Mouse (Mus musculus) neural tube, embryonic 12.5 days (tissue): ENCODE results near the gene Cacng4. TPM values are rescaled to one million over a fixed set of nuclear protein-coding genes. Genes with fewer than 3 reads are reported as not detected.

Experiments
- ATAC-seq: fragments of 200-750 bp; cut with Nextera tagmentation; 2 replicates; pipeline ENCODE4 v1.8.0; 2017; ENCODE audit warnings: low read depth, mild to moderate bottlenecking, moderate TSS enrichment, moderate library complexity; ENCODE audit not compliant: low FRiP score
- H3K27ac ChIP-seq: fragments of 300-500 bp; sonication (generic); 2 replicates; pipeline ENCODE4 v1.5.1; 2016
- H3K27me3 ChIP-seq: fragments of 300-500 bp; sonication (generic); replicated peaks from 2 replicates; pipeline ENCODE4 v1.6.1; 2016; ENCODE audit warnings: mild to moderate bottlenecking
- H3K36me3 ChIP-seq: fragments of 300-500 bp; sonication (generic); 2 replicates; pipeline ENCODE4 v1.6.1; 2016; ENCODE audit warnings: mild to moderate bottlenecking
- H3K4me1 ChIP-seq: fragments of 300-500 bp; sonication (generic); 2 replicates; pipeline ENCODE4 v1.6.1; 2016
- H3K4me2 ChIP-seq: fragments of 300-500 bp; sonication (generic); replicated peaks from 2 replicates; pipeline ENCODE4 v1.6.1; 2016; ENCODE audit warnings: mild to moderate bottlenecking
- H3K4me3 ChIP-seq: fragments of 300-500 bp; sonication (generic); 2 replicates; pipeline ENCODE4 v1.5.1; 2016
- H3K9ac ChIP-seq: fragments of 300-500 bp; sonication (generic); 2 replicates; pipeline ENCODE4 v1.6.1; 2016; ENCODE audit warnings: mild to moderate bottlenecking
- H3K9me3 ChIP-seq: fragments of 300-500 bp; sonication (generic); 2 replicates; pipeline ENCODE4 v1.6.1; 2016; ENCODE audit warnings: mild to moderate bottlenecking
- WGBS: fragments of 180-500 bp; shearing (Covaris S2); methylation state at CpG from one replicate; pipeline ENCODE4 v1.1.7; 2016; 5-methylcytosine and 5-hydroxymethylcytosine counted together
- polyA plus RNA-seq: library from polyadenylated mRNA; unstranded; fragments of >200 nt; fragmentation: Nextera tagmentation; extraction: Ambion mirVana; gene quantifications from 2 replicates; pipeline ENCODE4 v1.2.1, GENCODE M21; 2016

The Cacng4 gene
- polyA plus RNA-seq, 1 experiment from 2014 or later = 48.3 TPM

DNA sequence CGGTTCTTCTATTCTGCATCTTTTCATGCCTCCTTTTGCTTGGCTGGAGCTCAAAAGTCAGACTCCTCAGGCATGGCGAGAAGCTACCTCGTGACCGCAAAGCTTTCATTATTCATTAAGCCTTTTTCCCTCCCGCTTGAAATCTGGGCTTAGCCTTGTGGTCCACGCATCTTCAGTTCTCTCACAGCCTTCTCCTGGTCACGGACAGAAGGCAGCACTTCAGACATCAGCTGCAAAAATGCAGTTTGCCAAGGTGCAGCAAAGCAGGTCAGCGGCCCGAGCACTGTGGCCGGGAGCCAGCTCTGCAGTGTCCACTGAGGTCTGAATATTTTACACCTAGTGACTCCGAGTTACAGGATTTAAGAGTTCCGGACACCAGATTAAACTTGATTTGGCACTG, 27.4 kb downstream of the Cacng4 start:
- no peak for ATAC-seq
- Histone ChIP-seq H3K36me3 (no peaks in the 10 kb centered on the region), H3K27ac (0 out of 2 replicates have a peak overlapping the region, but pooled peaks have one; percentile 10), H3K27me3 (no peaks in the 10 kb centered on the region), H3K9ac (no peak overlapping the region), H3K4me1 (peaks cover 44% of the 10 kb centered on the region), H3K4me3 (no peak overlapping the region), H3K4me2 (no peak overlapping the region), H3K9me3 (no peaks in the 10 kb centered on the region)
- WGBS = 69% methylated on average over 12 of the region's 12 CpGs

- WGBS = 18% methylated on average over 8 of the region's 8 CpGs
- Histone ChIP-seq H3K9ac (no peak overlapping the region), H3K27me3 (no peaks in the 10 kb centered on the region), H3K4me2 (peak overlapping the region; percentile 14; the same call in 1 of the 2 replicates), H3K27ac (peak overlapping the region; percentile 67), H3K4me1 (peaks cover 42% of the 10 kb centered on the region), H3K4me3 (no peak overlapping the region), H3K36me3 (peaks cover 3% of the 10 kb centered on the region; the same call in 1 of the 2 replicates), H3K9me3 (no peaks in the 10 kb centered on the region)
- ATAC-seq = peak; percentile 85
Observed at GRCm38 (mm10) chr11:107762688-107763460, 31.5 kb downstream of the Cacng4 start.

DNA sequence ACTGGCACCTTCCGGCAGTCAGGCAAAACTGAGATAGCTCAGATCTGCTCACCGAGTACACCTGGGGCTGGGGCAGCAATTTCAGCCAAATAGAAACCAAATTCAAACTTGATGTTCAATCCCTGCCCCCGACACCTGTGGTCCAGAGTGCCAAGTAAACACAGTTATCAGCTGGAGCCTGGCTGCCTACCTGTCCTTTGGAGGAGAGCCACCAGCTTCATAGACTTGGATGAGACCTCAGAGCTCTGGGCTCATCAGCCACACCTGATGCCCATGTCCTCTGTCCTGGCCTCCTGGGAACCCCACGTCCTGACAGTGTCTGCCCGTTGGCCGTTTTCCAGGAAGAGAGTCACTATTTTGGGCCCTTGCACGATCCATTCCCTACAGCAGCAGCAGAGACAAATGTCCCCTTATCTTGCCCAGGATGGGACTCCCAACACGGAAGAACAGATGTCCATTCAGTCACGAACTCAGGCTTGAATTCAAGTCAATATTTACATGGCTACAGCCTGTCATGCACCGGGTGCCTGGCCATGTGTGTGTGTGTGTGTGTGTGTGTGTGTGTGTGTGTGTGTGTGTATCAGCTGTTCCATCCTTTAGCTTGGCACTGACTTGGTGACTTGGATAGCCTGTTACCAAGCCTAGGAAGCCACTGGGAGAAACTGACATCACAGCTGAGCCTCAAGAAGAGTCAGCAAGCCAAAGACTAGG, 32.4 kb downstream of the Cacng4 start:
- no peak overlapping the region for H3K4me3 ChIP-seq
- no peaks in the 10 kb centered on the region for H3K27me3 ChIP-seq
- no peak overlapping the region for H3K4me2 ChIP-seq
- H3K36me3 ChIP-seq = peaks cover 9% of the 10 kb centered on the region; the same call in 1 of the 2 replicates
- WGBS = 80% methylated on average over 10 of the region's 10 CpGs
- H3K27ac ChIP-seq = no peak overlapping the region
- no peaks in the 10 kb centered on the region for H3K9me3 ChIP-seq
- no peak for ATAC-seq
- H3K4me1 ChIP-seq = peaks cover 36% of the 10 kb centered on the region
- H3K9ac ChIP-seq = 0 out of 2 replicates have a peak overlapping the region, but pooled peaks have one; percentile 8

- ATAC-seq = no peak
- Histone ChIP-seq H3K4me1 (peaks cover 33% of the 10 kb centered on the region), H3K9me3 (no peaks in the 10 kb centered on the region), H3K27ac (no peak overlapping the region), H3K9ac (no peak overlapping the region), H3K4me2 (no peak overlapping the region), H3K36me3 (peaks cover 9% of the 10 kb centered on the region; the same call in 1 of the 2 replicates), H3K4me3 (no peak overlapping the region), H3K27me3 (no peaks in the 10 kb centered on the region)
- 54% methylated on average over 10 of the region's 10 CpGs for WGBS
Observed at GRCm38 (mm10) chr11:107760001-107760400, 34.4 kb downstream of the Cacng4 start.

DNA sequence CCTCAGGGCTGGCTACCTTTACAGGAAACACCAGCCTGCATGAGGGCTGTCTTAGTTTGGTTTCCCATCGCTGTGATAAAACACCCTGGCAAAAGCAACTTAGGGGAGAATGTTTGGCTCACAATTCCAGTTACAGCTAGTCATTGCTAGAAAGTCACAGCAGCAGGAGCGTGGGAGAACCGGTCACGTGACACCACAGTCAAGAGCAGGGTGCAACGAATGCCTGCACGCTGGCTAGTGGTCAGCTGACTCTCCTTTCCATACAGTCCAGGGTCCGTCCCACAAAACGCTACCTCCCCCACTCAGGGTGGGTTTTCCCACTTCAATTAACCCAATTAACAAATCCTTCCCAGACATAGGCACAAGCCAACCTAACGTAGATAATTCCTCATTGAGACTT, 34.8 kb downstream of the Cacng4 start:
- Histone ChIP-seq H3K9me3 (no peaks in the 10 kb centered on the region), H3K4me1 (peaks cover 33% of the 10 kb centered on the region), H3K27ac (no peak overlapping the region), H3K36me3 (peaks cover 9% of the 10 kb centered on the region; the same call in 1 of the 2 replicates), H3K4me2 (no peak overlapping the region), H3K9ac (no peak overlapping the region), H3K4me3 (no peak overlapping the region), H3K27me3 (no peaks in the 10 kb centered on the region)
- ATAC-seq = no peak
- 86% methylated on average over 9 of the region's 9 CpGs for WGBS

DNA sequence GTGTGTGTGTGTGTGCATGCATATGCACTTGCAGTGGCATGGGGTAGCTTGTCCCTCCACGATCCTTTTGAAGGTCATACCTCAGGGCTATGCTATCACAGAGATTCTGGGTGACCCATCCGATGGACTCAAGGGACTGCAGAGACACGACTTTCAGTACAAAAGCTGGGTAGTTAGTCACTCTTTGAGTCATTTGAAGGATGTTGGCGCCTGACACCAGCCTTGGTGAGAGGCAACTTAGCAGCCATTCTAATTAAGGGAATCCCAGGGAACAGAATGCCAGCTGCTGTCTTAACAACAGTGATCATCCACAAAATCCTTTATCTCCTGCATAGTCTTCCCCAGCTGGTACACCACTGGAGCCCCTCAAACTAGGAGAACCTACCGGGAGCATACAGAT, 45.2 kb downstream of the Cacng4 start:
- H3K4me3 ChIP-seq = no peak overlapping the region
- H3K4me2 ChIP-seq = no peak overlapping the region
- no peaks in the 10 kb centered on the region for H3K9me3 ChIP-seq
- H3K27me3 ChIP-seq = no peaks in the 10 kb centered on the region
- ATAC-seq = no peak
- H3K4me1 ChIP-seq = peaks cover 9% of the 10 kb centered on the region; the same call in 1 of the 2 replicates
- 78% methylated on average over 5 of the region's 5 CpGs for WGBS
- no peak overlapping the region for H3K9ac ChIP-seq
- no peaks in the 10 kb centered on the region for H3K36me3 ChIP-seq
- no peak overlapping the region for H3K27ac ChIP-seq

DNA sequence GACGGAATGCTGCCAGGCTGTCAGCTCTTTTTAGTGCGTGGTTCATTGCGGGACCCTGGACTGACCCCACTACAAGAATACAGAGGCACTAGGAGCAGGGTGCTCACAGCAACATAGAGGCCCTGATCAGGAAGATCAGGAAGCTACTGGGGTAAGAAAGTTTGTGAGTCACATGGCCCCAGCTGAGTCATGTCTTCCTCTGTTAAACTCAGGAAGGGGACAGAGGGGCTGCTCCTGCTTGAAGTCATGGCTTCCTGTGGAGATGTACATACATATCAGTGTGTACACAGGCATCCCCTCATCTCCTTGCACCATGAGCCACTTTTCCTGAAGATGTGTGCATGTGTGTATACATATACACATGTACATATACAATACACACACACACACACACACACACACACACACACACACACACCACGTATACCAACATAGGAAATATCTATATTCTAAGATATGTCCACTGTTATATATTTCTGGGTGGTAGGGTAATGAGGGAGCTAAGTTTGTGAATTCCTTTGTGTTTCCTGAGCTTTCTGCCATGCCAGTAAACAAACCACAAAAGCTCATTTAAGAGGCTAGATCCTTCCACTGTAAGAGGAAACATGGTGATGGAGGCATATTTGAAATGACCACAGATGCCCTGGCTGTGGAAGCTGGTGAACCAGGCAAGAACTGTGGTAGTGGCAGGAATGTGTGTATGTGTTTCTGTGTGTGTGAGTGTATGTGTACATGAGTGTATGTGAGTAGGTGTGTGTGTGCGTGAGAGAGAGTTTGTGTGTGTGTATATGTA, 45.9 kb downstream of the Cacng4 start:
- no peak overlapping the region for H3K27ac ChIP-seq
- H3K4me2 ChIP-seq = no peak overlapping the region
- H3K4me1 ChIP-seq = peaks cover 10% of the 10 kb centered on the region; the same call in 1 of the 2 replicates
- H3K4me3 ChIP-seq = no peak overlapping the region
- H3K36me3 ChIP-seq = no peaks in the 10 kb centered on the region
- no peaks in the 10 kb centered on the region for H3K27me3 ChIP-seq
- no peak for ATAC-seq
- no peak overlapping the region for H3K9ac ChIP-seq
- 70% methylated on average over 5 of the region's 5 CpGs for WGBS
- no peaks in the 10 kb centered on the region for H3K9me3 ChIP-seq

- Histone ChIP-seq H3K36me3 (peaks cover 28% of the 10 kb centered on the region), H3K9me3 (no peaks in the 10 kb centered on the region), H3K4me2 (no peak overlapping the region), H3K27me3 (no peaks in the 10 kb centered on the region), H3K4me1 (peaks cover 8% of the 10 kb centered on the region), H3K27ac (no peak overlapping the region), H3K4me3 (no peak overlapping the region), H3K9ac (no peak overlapping the region)
- ATAC-seq = peak; percentile 50
- WGBS = 70% methylated on average over 3 of the region's 3 CpGs
Observed at GRCm38 (mm10) chr11:107743100-107743499, 51.3 kb downstream of the Cacng4 start.

DNA sequence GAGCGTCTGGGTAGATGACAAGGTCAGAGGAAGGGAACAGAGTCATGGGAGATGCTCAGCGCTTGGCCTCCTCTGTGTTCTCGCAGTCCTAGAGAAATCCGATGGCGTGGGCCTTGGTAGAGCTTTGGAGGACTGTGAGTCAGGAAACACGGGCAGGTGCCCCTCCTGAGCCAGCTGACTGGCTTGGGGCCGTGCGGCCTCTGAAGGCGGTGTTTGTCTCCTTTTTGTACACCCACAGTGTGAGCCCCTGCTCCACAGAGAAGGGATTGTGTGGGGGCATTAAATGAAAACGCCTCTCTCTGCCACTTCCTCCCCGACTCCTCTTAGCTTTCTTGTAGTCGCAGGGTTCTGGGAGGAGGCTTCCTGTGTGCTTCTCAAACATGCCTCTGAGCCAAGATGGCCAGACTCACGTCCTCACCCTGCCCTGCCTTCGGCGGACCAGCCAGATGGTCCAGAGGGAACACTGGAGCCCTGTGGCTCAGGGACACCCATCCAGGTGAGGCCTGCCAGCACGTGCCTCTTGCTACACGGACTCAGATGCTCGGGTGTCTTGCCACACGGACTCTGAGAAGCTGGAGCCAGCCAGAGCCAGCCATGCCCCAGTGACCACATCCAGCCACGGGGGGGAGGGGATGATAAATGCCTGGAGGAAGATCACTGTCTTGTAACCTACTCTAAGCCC, 55.8 kb downstream of the Cacng4 start:
- H3K27ac ChIP-seq = no peak overlapping the region
- no peak overlapping the region for H3K9ac ChIP-seq
- H3K36me3 ChIP-seq = peaks cover 68% of the 10 kb centered on the region
- no peaks in the 10 kb centered on the region for H3K9me3 ChIP-seq
- H3K27me3 ChIP-seq = no peaks in the 10 kb centered on the region
- WGBS = 89% methylated on average over 20 of the region's 20 CpGs
- ATAC-seq = no peak
- H3K4me2 ChIP-seq = no peak overlapping the region
- no peak overlapping the region for H3K4me3 ChIP-seq
- peaks cover 6% of the 10 kb centered on the region for H3K4me1 ChIP-seq

GRCm38 (mm10) chr11:107737886-107738285, 56.5 kb downstream of the Cacng4 start:
- no peaks in the 10 kb centered on the region for H3K4me1 ChIP-seq
- no peak overlapping the region for H3K4me3 ChIP-seq
- H3K9ac ChIP-seq = no peak overlapping the region
- no peak overlapping the region for H3K4me2 ChIP-seq
- peaks cover 74% of the 10 kb centered on the region for H3K36me3 ChIP-seq
- no peak overlapping the region for H3K27ac ChIP-seq
- 80% methylated on average over 6 of the region's 6 CpGs for WGBS
- no peaks in the 10 kb centered on the region for H3K27me3 ChIP-seq
- H3K9me3 ChIP-seq = no peaks in the 10 kb centered on the region
- ATAC-seq = no peak

DNA sequence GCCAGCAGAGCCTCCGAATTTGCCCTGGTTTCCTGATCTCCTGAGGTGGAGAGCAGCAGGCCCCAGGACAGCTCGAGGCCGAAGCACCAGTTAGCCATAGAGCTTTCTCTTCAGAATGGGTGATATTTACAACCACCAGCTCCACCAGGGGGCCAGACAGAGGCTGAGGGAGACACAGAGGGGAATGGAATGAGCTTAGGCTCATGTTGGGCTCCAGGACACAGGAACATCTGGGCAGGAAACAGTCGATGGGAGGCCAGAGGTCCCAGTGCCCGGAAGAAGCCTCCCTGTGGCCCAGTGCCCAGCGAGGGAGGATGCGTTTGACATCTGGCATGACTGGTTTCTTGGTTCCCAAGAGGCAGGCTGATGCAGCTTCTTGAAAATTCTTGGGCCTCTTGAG, 60.2 kb downstream of the Cacng4 start:
- ATAC-seq = no peak
- no peaks in the 10 kb centered on the region for H3K9me3 ChIP-seq
- peaks cover 62% of the 10 kb centered on the region for H3K36me3 ChIP-seq
- WGBS = 87% methylated on average over 7 of the region's 7 CpGs
- no peaks in the 10 kb centered on the region for H3K27me3 ChIP-seq
- H3K9ac ChIP-seq = no peak overlapping the region
- H3K4me3 ChIP-seq = no peak overlapping the region
- H3K4me2 ChIP-seq = no peak overlapping the region
- no peaks in the 10 kb centered on the region for H3K4me1 ChIP-seq
- no peak overlapping the region for H3K27ac ChIP-seq
